Mouse (Mus musculus) forebrain, embryonic 14.5 days (tissue): Measurements from ENCODE around the gene D330020A13Rik. TPM values are rescaled to one million over a fixed set of nuclear protein-coding genes. Genes with fewer than 3 reads are reported as not detected.

ENCODE experiments used
- ATAC-seq: fragments of 200-750 bp; cut with Nextera tagmentation; 2 replicates; pipeline ENCODE4 v1.8.0; 2017; ENCODE audit warnings: mild to moderate bottlenecking, moderate library complexity
- DNase-seq: peaks from one replicate; pipeline ENCODE4 v3.0.0-alpha.2; 2015; ENCODE audit warnings: low spot score
- H3K27ac ChIP-seq: fragments of 300-500 bp; sonication (generic); 2 replicates; pipeline ENCODE4 v1.5.1; 2014; ENCODE audit warnings: low read depth, mild to moderate bottlenecking, control low read depth, low read length, moderate library complexity
- H3K27me3 ChIP-seq: fragments of 300-500 bp; sonication (generic); replicated peaks from 2 replicates; pipeline ENCODE4 v1.6.1; 2014; ENCODE audit warnings: low read length, control low read depth, mixed read lengths; ENCODE audit not compliant: control insufficient read depth, insufficient read depth
- H3K36me3 ChIP-seq: fragments of 300-500 bp; sonication (generic); 2 replicates; pipeline ENCODE4 v1.6.1; 2014; ENCODE audit warnings: low read length, control low read depth; ENCODE audit not compliant: control insufficient read depth, insufficient read depth
- H3K4me1 ChIP-seq: fragments of 300-500 bp; sonication (generic); 2 replicates; pipeline ENCODE4 v1.6.1; 2014; ENCODE audit warnings: antibody characterized with exemption, low read length, control low read depth; ENCODE audit not compliant: control insufficient read depth, insufficient read depth
- H3K4me2 ChIP-seq: fragments of 300-500 bp; sonication (generic); 2 replicates; pipeline ENCODE4 v1.6.1; 2014; ENCODE audit warnings: mild to moderate bottlenecking, control low read depth, low read length
- H3K4me3 ChIP-seq: fragments of 300-500 bp; sonication (generic); 2 replicates; pipeline ENCODE4 v1.5.1; 2014; ENCODE audit warnings: low read depth, low read length, control low read depth
- H3K9ac ChIP-seq: fragments of 300-500 bp; sonication (generic); 2 replicates; pipeline ENCODE4 v1.6.1; 2014; ENCODE audit warnings: mild to moderate bottlenecking, low read length, control low read depth, moderate library complexity
- H3K9me3 ChIP-seq: fragments of 300-500 bp; sonication (generic); replicated peaks from 2 replicates; pipeline ENCODE4 v1.6.1; 2016; ENCODE audit warnings: low read length, control low read depth, mixed read lengths; ENCODE audit not compliant: control insufficient read depth
- WGBS: fragments of 180-500 bp; shearing (Covaris S2); extraction: QIAGEN DNeasy Blood & Tissue Kit; methylation state at CpG from one replicate; pipeline ENCODE4 v1.1.7; 2014; 5-methylcytosine and 5-hydroxymethylcytosine counted together
- polyA plus RNA-seq: library from polyadenylated mRNA; unstranded; fragments of >200 nt; fragmentation: Nextera tagmentation; extraction: Ambion mirVana; gene quantifications from 2 replicates; pipeline ENCODE4 v1.2.1, GENCODE M21; 2014

D330020A13Rik gene
- polyA plus RNA-seq, 1 experiment from 2014 or later = not detected

DNA sequence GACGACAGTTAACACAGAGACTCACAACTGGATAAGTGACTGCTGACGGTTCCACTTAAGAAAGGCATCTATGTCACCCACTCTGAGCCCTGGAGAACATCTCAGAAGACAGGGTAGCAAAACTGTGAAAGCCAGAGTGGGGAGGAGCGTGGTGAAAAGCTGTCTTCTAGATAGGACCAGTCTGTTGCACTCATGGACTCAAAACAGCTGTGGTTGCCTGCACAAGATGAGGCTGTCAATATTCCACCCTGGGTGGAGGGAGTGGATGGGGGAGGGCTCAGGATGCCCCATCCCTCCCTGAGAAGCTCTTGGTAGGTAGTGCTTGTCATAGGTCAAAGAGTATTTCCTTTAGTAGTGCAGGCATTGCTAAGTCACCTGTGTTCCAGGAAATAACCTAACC lies 15.6 kb downstream of the D330020A13Rik start:
- H3K9ac ChIP-seq = no peak overlapping the region
- no peak overlapping the region for H3K4me2 ChIP-seq
- WGBS = 71% methylated on average over 3 of the region's 3 CpGs
- DNase-seq (no peak), ATAC-seq (no peak)
- no peaks in the 10 kb centered on the region for H3K4me1 ChIP-seq
- H3K27me3 ChIP-seq = no peaks in the 10 kb centered on the region
- H3K36me3 ChIP-seq = no peaks in the 10 kb centered on the region
- H3K27ac ChIP-seq = no peak overlapping the region
- no peak overlapping the region for H3K4me3 ChIP-seq
- H3K9me3 ChIP-seq = no peaks in the 10 kb centered on the region

DNA sequence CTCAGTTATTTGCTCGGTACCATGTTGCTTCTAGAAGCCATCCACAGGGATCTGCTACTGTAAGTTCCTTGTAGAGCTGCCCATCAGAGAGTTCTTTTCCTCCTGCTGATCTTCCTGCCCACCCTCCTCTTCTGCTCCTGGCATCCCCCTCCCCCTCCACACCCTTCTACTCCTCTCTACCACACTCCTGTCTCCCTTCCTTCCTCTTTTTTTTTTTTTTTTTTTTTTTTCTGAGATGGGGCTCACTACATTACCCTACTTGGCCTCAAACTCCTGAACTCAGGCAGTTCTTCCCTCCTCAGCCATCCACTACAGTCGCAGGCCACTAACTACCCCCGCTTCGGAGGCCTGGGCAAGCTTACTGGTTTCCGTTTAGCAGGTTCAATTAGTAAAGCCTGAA lies 18.3 kb downstream of the D330020A13Rik start:
- Histone ChIP-seq H3K4me1 (no peaks in the 10 kb centered on the region), H3K9ac (no peak overlapping the region), H3K4me3 (no peak overlapping the region), H3K9me3 (no peaks in the 10 kb centered on the region), H3K27me3 (no peaks in the 10 kb centered on the region), H3K36me3 (no peaks in the 10 kb centered on the region), H3K27ac (no peak overlapping the region), H3K4me2 (no peak overlapping the region)
- ATAC-seq = no peak
- WGBS = 86% methylated on average over 5 of the region's 5 CpGs
- DNase-seq = no peak

DNA sequence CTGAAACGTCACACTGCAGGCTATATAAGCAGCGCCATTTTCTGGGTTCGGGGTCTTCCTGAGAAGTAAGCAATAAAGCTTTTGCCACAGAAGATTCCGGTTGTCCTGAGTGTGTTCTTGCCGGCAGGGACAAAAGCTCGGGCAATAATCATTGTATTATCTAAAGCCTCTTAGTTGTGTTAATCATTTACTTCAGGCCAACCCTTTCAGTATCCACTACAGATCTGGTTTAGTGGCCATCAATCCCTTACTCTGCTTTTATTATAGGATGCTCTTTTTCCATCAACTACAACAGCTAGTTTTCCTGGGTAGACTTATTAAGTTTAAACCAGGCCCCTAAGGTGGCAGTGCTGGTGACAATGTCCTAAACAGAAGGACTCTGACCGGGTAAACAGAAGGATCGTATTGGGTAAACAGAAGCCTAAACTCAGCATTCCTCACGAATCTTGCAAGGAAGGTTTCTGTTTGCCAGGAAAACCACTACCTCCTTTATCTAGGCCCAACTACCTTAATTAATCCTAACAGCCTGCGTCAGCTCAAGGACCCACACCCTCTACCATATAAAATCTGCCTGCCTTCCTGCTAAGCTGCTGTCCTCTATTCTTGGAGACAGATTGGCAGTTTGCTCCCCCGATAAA lies 24.3 kb downstream of the D330020A13Rik start:
- WGBS = 85% methylated on average over 11 of the region's 11 CpGs
- no peak for ATAC-seq

DNA sequence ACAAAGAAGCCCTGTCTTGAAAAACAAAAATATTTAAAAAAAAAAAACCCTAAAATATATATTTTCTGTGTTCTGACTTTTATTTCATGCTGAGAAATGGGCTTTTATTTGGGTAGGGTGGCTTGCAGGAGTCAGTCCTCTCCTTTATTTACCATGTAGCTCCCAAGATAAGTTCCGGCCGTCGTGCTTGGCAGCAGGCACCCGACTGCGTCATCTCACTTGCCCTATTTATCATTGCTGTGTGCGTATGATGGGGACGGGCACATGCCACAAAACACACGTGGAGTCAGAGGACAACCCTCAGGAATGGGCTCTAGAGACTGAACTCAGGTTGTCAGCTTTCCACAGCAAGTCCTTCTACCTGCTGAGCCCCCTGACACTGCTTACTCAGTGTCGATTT lies 25.0 kb downstream of the D330020A13Rik start:
- ATAC-seq (no peak), DNase-seq (no peak)
- Histone ChIP-seq H3K9me3 (no peaks in the 10 kb centered on the region), H3K4me3 (no peak overlapping the region), H3K4me2 (no peak overlapping the region), H3K27me3 (no peaks in the 10 kb centered on the region), H3K9ac (no peak overlapping the region), H3K4me1 (no peaks in the 10 kb centered on the region), H3K36me3 (no peaks in the 10 kb centered on the region), H3K27ac (no peak overlapping the region)
- 96% methylated on average over 9 of the region's 9 CpGs for WGBS

More for the DNA sequence above, 24.3 kb downstream of the D330020A13Rik start:
- H3K36me3 ChIP-seq = no peaks in the 10 kb centered on the region
- H3K9ac ChIP-seq = no peak overlapping the region
- H3K27ac ChIP-seq = no peak overlapping the region
- no peak for DNase-seq
- H3K4me3 ChIP-seq = no peak overlapping the region
- H3K27me3 ChIP-seq = no peaks in the 10 kb centered on the region
- H3K4me1 ChIP-seq = no peaks in the 10 kb centered on the region
- H3K4me2 ChIP-seq = no peak overlapping the region
- no peaks in the 10 kb centered on the region for H3K9me3 ChIP-seq

- Histone ChIP-seq H3K4me3 (no peak overlapping the region), H3K27ac (no peak overlapping the region), H3K4me1 (no peaks in the 10 kb centered on the region), H3K9ac (no peak overlapping the region), H3K36me3 (peaks cover 6% of the 10 kb centered on the region; the same call in 1 of the 2 replicates), H3K4me2 (no peak overlapping the region), H3K27me3 (no peaks in the 10 kb centered on the region), H3K9me3 (no peaks in the 10 kb centered on the region)
- no peak for ATAC-seq
- DNase-seq = no peak
- WGBS = 71% methylated on average over 2 of the region's 2 CpGs
Observed at GRCm38 (mm10) chr6:120320369-120320768, 26.2 kb downstream of the D330020A13Rik start.

DNA sequence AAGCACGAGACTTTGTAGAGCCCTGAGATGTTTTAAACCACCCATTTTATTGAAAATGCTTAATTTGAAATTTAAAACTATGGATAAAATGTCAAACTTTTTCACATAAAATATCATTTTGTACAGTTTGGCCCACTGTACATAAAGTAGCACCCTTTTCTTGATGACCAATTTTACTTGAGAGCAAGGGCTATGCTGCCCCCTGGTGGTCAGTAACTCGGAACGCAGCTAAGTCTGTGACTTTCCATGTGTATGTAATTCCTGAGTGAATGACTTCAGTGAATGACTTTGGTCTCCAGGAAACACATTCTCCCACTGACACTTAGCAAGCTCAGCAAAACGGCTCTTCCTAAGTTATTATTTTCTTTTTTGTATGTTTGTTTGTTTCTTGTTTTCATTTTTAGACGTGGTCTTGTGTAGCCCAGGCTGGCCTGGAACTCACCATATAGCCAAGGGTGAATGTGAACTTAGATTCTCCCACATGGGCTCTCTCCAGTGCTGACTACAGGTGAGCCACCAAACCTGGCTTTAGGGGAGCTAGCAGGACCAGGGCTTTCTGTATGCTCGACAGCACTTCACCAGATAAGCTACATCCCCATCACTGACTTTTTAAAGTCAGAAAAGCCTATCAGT lies 30.2 kb downstream of the D330020A13Rik start:
- Histone ChIP-seq H3K4me2 (no peak overlapping the region), H3K36me3 (peaks cover 24% of the 10 kb centered on the region), H3K9me3 (no peaks in the 10 kb centered on the region), H3K4me3 (no peak overlapping the region), H3K27me3 (no peaks in the 10 kb centered on the region), H3K4me1 (no peaks in the 10 kb centered on the region), H3K9ac (no peak overlapping the region), H3K27ac (no peak overlapping the region)
- DNase-seq (peak; percentile 89), ATAC-seq (0 out of 2 replicates have a peak, but pooled peaks have one; percentile 37)
- WGBS = 33% methylated on average over 6 of the region's 6 CpGs

- no peaks in the 10 kb centered on the region for H3K27me3 ChIP-seq
- peaks cover 70% of the 10 kb centered on the region for H3K36me3 ChIP-seq
- no peak overlapping the region for H3K9ac ChIP-seq
- no peaks in the 10 kb centered on the region for H3K9me3 ChIP-seq
- 80% methylated on average over 2 of the region's 2 CpGs for WGBS
- H3K4me2 ChIP-seq = no peak overlapping the region
- no peak for ATAC-seq
- H3K4me3 ChIP-seq = no peak overlapping the region
- no peaks in the 10 kb centered on the region for H3K4me1 ChIP-seq
- no peak overlapping the region for H3K27ac ChIP-seq
- peak; percentile 5 for DNase-seq
Observed at GRCm38 (mm10) chr6:120332351-120332750, 38.2 kb downstream of the D330020A13Rik start.

GRCm38 (mm10) chr6:120343992-120344391 lies 49.8 kb downstream of the D330020A13Rik start:
- H3K27me3 ChIP-seq = no peaks in the 10 kb centered on the region
- peaks cover 55% of the 10 kb centered on the region for H3K36me3 ChIP-seq
- DNase-seq (peak; percentile 77), ATAC-seq (peak; percentile 46; the same call in 1 of the 2 replicates)
- no peaks in the 10 kb centered on the region for H3K9me3 ChIP-seq
- 6% methylated on average over 1 of the region's 1 CpGs for WGBS
- H3K4me3 ChIP-seq = no peak overlapping the region
- H3K27ac ChIP-seq = no peak overlapping the region
- H3K4me2 ChIP-seq = no peak overlapping the region
- H3K4me1 ChIP-seq = no peaks in the 10 kb centered on the region
- H3K9ac ChIP-seq = no peak overlapping the region
